Mouse (Mus musculus): ENCODE results near the gene Ssmem1.

The Ssmem1 gene

DNA sequence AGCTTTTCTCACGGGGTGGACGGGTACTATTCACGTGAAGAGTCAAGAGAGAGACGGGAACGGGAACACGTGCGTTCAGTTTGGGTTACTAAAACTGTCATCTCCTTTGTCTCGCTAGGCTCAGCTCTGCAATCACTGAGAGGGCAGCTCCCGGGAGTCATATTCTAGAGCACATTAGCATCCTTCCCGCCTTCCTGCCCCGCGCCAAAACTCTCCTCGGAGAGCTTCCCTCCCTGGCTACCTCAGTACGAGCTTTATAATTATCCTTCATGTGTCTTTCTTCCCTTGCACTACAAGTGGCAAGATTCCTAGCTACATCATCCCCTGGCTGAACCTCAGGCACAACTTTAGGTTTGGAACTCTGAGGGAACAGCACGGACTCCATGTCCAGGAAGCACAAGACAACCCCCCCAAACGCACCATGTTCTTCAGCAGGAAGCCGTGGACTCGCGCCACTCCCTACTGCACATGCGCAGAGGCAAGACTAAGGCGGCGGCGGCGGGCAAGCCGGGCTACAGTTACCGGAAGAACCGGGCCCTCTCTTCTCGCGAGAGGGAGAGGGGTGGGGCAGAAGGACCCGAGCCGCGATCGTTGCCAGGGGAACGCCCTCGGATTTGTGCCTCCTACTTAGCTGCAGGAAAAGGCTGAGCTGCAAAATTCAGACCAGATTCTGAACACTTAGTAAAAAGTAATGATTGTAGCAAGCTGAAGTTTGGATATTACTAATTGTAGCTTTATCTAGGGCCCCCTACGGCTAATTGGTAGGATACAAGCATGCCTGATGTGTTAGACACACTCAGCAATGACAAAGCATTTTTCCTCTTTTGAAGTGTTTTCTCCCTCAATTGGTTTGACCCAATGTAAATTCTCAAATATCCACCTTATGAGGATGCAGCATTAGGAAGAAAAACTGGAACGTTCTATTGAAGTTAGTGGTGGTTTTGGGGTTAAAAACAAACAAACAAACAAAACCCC, at the start of gene Ssmem1, which contains the start of gene Tmem209:
Ssmem1 (plus strand) TSS at position 585 of the 975 bp plus-strand sequence.
Tmem209 (minus strand) TSS at position 519 of the 975 bp plus-strand sequence.
- in situ Hi-C loops (cut with MboI, MseI) = loop anchor here in 1 of 2 experiments (25.0 kb wide), 1 partner anchor 678 kb away; no protein-coding TSS in a partner anchor

DNA sequence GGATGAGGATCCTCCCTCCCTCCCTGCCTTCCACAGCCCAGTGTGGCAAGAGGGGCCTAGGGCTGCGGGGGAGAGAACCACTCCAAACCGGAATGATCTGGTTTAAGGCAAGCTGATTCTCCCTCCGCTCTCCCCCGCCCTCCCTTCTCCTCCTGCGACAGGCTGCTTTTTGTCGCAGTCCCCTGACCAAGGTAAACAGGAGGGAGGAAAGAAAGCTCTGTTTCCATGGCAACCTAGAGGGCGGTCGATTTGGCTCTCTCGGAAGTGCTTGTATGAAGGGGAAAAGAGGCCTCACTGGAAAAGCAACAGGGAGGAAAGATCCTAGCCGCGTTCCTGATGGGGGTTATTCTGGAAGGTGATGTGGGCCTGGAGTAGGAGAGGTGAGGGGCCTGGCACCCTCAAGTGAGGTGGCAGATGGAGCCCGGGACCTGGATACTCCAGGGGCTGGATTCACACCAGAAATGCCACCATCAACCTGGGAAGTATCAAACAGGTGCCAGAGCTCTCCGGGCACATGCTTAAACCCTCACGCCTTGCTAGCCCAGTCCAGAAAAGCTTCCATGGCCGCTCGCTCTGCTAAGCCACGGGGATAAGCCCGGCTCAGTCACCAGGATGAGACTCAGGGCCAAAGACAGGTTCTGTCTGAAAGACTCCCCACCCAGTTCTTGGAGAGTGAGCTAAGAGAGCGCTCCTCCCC, 48.8 kb upstream of the Ssmem1 start:
- in situ Hi-C loops (cut with MboI, MseI) = loop anchor here (5.0 to 10.0 kb wide), 2 partner anchors 49 to 344 kb away; no protein-coding TSS in a partner anchor

DNA sequence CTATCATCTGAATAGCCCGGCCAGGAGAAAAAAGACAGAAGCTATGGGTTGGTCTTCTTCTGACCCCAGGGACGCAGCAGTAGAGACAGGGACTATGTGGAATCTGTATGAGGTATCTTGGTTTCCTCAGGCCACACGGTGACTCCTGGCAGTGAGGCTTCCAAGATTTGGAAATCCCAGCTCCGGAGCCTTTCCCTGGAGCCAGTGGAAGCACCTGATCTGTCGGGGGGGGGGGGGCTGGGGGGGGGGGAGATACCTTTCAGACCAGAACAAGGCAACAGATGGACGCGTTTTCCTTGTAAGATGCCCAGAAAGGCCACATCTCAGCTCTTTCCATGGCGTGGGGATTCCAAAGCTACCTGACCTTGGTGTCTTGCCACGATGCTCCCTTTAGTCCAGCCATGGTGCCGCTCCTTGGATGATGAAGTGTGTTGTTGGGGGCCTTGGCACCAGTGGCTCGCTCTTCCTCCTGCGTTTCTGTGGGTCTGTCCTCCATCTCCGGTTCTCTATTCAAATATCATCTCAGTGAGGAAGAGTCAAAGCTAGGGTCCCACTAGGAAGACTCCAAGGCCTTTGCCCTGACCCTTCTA, 47.8 kb upstream of the Ssmem1 start:
- in situ Hi-C loops (cut with MboI, MseI) = loop anchor here (5.0 to 10.0 kb wide), 2 partner anchors 50 to 343 kb away; no protein-coding TSS in a partner anchor

DNA sequence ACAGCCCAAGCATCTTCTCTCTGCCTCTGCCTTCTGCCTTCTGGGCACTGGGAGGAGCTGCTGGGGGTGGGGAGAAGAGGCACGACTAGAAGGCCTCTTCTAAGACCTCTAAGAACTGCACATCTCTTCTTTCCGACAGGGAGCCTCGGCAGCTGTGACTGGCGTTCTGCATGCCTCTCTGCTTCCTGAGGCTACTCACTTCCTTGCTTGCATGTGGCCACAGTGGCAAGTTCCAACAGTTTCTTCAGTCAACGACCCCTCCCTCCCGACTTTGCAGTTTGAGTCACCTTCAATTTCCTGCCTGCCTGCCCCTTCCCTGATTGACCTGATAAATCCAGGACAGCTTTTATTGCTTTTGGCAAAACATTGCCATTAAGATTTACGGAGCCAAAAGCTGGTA, 46.8 kb upstream of the Ssmem1 start:
- in situ Hi-C loops (cut with MboI, MseI) = loop anchor here (5.0 to 10.0 kb wide), 2 partner anchors 51 to 342 kb away; no protein-coding TSS in a partner anchor

DNA sequence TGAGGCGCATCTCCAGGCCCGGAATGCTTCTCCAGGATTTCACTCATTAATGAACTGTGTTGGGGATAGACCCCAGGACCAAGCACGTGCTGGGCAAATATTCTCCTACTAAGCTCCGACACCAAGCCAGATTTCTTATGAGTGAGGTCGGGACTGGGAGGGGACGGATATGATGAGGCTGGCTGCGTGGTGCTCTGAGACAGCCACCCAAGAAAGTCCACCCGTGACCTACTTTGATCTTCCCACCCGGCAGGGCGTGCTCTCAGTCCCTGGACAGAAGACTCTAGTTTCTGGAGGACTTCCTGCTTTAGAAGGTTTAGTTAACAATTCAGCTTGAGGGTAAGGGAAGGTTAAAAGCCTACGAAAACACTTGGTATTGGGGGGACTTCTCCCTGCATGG, 44.1 kb upstream of the Ssmem1 start:
- in situ Hi-C loops (cut with MboI, MseI) = loop anchor here in 1 of 2 experiments (10.0 kb wide), 1 partner anchor 339 kb away; no protein-coding TSS in a partner anchor

DNA sequence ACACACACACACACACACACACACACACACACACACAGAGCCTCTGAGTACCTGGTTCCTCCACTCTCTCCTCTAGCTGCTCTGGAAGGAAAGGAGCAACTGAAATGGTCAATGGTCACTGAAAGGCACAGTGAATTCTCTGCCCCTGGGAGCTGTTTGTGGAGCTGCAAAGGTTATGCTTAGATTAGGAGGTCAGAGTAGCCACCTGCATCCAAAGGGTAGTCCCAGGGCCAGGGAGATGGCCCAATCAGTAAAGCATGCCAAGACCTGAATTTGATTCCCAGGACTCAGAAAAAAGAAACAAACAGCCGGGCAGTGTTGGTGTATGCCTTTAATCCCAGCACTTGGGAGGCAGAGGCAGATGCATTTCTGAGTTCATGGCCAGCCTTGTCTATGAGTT, 41.6 kb upstream of the Ssmem1 start:
- in situ Hi-C loops (cut with MboI, MseI) = loop anchor here in 1 of 2 experiments (10.0 kb wide), 1 partner anchor 337 kb away; no protein-coding TSS in a partner anchor

DNA sequence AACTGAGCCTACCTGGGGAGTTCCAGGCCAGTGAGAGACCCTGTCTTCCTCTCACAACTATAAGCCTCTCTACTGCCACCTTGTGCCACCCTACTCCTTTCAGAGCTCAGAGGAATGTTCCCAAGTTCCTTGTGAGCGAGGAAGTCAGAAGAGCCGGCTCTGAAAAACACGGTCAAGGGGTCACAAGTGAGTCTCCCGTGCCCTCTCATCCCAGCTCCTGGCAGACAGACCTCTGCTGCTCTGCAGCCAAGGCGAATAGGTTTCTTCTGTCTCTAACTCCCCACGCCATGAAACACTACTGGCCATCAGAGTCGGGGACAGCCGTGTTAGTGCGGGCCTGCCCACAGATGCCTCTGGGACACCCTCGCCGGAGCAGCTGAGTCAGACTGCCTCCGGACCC, 41.0 kb upstream of the Ssmem1 start:
- in situ Hi-C loops (cut with MboI, MseI) = loop anchor here in 1 of 2 experiments (10.0 kb wide), 1 partner anchor 336 kb away; no protein-coding TSS in a partner anchor

DNA sequence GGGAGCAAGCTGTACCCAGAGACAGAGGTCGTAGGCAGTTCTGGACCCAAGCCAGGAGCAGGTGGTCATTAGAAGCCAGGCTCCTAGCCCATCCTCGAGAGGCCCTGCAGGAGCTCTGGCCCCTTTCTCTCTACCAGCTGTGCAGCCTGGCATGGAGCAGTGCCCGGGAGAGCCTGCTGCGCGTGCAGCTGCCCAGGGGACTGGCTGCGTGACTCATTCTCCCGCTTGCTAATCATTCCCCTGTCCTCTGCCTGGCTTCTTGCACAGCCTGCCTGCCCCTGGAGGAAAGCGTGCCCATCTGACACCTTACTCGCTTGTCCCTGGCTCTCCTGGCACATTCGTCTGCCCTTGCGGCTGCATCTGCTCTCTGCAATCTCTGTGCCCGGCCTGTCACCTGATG, 40.3 kb upstream of the Ssmem1 start:
- in situ Hi-C loops (cut with MboI, MseI) = loop anchor here in 1 of 2 experiments (10.0 kb wide), 1 partner anchor 335 kb away; no protein-coding TSS in a partner anchor

DNA sequence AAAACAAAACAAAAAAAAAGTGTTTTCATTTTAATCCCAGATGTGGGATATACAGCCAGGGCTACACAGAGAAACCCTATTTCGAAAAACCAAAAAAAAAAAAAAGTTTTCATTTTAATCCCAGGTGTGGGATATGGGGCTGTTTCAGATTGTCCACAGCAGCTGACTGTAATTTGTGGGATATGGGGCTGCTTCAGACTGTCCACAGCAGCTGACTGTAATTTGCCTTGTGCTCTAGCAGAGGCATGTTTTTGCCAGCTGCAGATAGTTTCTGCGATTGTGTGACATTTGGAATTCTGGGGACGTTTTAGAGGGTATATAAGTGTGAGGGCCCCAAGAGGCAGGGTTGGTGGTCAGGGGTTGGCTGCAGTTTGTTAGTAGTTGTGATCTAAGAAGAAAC, 37.9 kb upstream of the Ssmem1 start:
- in situ Hi-C loops (cut with MboI, MseI) = no loop called here

DNA sequence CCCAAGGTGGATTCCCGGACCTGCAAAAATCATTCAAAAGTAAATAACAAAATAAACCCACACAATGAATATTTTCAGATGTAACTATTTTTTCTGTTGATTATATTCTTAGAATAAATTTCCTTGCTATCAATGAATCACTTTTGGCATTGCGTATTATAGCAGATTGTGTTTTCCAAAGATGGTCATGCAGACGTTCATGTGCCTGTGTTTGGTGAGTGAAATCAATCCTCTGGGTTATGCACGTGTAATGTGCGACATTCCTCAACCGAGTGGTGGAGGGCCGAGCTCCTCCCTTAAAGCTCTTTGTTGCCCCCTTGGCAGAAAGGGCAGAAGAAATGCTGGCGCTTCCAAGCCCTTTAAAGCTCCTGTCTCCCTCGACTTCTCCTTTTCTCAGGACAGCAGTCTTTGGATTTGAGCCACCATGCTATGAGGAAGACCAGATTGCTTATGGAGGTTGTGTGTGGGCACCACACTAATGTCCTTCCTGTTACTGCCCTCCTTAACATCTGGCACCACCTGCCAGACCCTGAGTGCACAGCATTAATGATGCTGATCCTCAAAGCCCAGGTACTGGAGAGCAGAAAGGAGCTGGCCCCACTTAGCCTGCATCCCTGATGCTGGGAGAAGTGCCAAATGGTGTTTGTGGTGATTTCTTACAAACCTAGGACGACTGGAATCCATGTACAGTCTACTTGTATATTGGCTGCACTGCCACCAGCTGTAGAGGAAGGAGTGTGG, 33.5 kb upstream of the Ssmem1 start:
- in situ Hi-C loops (cut with MboI, MseI) = no loop called here

DNA sequence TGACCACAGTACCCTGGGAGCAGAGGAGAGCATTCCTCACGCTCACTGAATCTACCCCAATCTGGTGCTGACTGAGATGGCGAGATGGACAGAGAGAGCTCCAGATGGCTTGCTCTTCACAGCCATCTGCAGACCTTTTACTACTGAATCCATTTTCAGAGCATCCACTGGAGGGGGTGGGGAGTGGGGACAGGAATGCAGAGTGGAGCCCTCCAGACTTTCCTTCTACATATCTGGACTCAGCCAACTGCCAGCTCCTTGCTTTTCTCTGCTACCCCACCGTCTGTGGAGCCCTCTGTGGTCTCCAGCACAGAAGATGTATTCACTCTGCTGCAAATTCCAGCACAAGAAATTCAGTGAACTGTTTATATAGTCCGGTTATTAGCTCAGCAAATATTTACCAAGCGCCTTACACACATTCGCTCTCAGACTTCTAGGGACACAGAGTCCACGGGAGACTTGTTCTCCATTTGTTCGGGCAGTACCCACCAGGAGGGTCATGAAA, 32.4 kb upstream of the Ssmem1 start:
- in situ Hi-C loops (cut with MboI, MseI) = no loop called here

DNA sequence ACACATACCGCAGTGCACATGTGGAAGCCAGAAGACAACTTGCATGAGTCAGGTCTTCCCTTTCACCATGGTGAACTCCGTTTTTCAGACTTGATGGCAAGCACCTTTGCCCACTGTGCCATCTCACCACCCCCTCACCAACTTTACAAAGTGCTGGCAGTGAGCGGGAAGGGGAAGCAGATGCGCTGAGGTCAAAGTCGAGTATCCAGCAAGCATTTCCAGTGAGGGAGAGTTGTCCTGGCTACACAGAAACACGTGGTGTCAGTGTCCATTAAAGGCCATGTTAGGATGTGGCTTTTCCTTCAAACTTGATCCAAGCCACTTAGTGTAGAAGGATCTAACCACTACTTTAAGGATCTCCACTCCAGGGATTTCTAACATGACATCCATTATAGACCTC, 31.9 kb upstream of the Ssmem1 start:
- in situ Hi-C loops (cut with MboI, MseI) = no loop called here

DNA sequence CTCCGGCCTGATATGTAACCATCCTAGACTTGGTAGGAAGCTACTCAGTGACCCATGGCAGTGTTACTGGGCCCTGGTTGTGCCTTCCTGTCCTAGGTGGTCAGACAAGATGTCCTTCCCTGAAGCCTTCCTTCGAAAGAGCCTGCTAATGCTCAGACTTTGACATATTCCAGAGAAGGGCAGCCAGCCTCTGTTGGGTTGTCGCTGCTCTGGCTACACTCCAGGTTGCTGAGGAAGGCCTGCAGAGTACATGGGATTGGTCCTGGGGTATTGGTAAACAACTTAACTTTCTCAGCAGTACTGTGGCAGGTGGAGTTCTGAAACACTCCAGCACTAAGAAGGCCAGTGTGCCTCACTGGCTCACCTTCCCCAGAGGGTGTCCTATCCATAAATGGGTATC, 30.2 kb upstream of the Ssmem1 start:
- in situ Hi-C loops (cut with MboI, MseI) = no loop called here

DNA sequence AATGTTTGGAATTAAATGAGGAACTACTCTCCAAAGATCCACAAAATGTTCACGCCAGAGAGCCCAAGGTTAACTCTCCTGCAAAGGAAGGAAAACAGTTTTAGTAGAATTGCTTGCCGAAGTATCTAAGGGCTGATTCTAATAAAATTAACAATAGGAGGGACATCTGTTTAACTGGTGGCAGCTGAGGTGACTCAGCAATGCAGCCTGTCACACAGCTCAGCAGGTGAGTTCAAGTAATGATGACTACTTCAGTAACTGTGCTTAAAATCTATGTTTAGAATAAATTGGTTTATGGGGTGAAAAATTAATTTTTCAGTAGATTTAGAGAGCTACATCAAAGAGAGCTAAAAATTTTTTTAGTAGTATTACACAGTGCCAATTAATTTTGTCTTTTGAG, 26.7 kb upstream of the Ssmem1 start:
- in situ Hi-C loops (cut with MboI, MseI) = no loop called here

DNA sequence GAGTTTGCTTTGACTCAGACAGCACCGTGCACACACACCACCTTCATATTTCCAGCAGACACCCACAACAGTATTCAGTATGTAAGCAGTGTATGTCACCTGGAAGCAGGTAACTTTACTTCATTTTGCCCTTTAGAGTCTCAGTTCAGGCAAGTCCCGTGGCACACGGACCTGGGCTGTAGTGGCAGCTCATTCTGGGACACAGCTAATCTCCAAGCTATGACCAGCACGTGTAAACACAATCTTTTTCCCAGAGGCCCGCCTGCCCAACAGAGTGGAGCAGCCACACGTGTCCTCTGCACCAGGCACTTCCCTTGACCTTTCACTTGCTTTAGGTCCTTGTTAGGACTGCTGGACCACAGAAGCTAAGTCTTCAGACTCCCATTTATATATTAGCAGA, 23.1 kb upstream of the Ssmem1 start:
- in situ Hi-C loops (cut with MboI, MseI) = no loop called here

DNA sequence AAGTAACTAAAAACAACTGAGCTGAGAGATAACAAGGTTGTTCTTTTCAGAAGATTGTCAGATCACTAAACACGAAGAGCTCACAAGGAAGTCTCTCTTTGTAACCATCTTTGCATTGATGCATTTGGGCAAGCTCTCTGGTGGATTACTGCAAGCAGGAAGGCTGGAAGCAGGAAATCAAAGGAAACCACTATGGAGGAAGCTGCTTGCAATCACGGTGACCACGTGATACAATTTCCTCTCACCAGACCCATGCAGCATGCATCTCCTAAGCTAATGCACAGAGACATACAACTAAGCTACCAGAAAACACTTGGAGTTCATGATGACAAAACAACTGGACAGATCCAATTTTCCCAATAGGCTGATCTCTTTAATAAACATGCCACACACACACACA, 10.6 kb upstream of the Ssmem1 start:
- in situ Hi-C loops (cut with MboI, MseI) = no loop called here

DNA sequence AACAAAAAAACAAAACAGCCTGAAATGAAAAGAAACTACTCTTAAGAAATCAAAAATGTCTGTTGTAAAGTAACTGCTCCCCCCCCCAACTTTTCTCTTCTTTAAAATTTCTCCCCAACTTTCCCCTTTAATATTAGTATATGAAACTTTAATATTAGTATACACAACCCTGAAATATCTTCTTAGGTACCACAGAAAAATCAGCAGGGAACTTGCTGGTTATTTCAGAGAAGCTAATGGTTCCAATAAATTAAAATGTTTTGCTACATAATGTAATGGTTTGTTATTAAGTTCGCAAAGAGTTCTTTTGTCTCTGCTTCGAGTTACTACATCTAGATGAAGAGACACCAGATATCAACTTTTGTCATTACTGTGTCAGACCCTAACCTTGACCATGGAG, 825 bp upstream of the Ssmem1 start:
- in situ Hi-C loops (cut with MboI, MseI) = loop anchor here in 1 of 2 experiments (25.0 kb wide), 1 partner anchor 678 kb away; no protein-coding TSS in a partner anchor

DNA sequence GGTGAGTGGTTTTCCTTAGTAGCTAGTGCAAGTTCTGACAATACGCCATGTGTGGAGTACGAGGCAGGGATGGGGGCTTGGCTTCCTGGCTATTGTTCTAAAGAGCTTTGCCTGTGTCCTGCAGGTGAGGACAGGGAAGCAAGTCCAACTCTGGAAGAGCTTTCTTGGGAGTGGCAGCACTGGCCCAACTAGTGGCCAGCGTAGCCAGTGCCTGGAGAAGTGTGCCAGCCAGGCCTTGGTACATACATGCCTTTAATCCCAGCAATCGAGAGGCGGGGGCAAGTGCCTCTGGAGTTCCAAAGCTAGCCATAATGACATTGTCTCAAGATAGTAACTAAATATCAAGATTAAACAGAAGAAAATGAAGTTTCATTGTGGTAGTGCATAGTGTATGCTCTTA, 642 bp downstream of the Ssmem1 start:
- in situ Hi-C loops (cut with MboI, MseI) = loop anchor here in 1 of 2 experiments (25.0 kb wide), 1 partner anchor 677 kb away; no protein-coding TSS in a partner anchor

DNA sequence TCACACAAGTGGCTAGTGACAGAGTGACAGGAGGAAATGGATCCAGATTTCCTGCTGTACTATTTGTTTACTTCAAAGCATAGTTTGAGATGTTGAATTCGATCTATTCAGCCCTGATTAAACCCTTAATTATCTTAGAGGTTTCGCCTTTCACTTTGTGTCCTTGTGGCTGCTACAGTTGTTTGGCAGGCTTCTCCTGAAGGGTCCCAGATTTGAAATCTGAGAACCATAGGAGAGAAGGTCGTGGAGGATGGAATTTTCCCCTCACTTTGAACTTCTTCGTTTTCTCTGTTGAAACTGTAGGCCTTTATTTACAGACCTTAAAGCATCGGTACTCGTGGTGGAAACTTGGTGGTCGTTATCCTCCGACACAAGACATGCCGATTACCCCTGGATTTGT, 4.6 kb downstream of the Ssmem1 start:
- in situ Hi-C loops (cut with MboI, MseI) = loop anchor here in 1 of 2 experiments (25.0 kb wide), 1 partner anchor 673 kb away; no protein-coding TSS in a partner anchor

DNA sequence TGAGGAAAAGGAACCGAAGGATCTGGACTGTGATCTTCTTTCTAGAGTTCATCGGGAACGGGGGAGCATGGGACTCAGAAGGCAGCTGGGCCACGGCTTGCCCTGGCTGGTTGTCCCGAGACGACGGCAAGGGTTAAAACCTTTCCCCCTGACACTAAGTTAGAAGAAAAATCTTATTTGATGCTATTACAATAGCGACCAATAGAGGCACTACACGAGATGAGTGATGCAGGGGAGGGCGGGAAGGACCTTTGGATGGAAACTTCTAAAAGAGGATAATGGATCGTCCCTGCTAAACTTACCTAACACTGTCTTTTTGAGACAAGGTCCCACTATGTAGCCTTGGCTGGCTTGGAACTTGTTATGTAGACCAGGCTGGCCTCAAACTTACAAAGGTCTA, 10.8 kb downstream of the Ssmem1 start:
- in situ Hi-C loops (cut with MboI, MseI) = loop anchor here (5.0 to 25.0 kb wide), 4 partner anchors 282 to 667 kb away; no protein-coding TSS in a partner anchor
